14 mouse cellular contexts compared by ENCODE assay signal in genomic region chr2:91792346-91792745, GRCm38 (mm10).
DNase-seq lines count a peak whose midpoint lies in the region; TF ChIP-seq lines count a peak whose summit lies in the region.
"Had no signal": no experiment of that assay in that cellular context is flagged by ENCODE, and none has a peak within 500 bp of the region (broad histone marks: within the 10 kb centered on the region; RNA-seq: fewer than 3 reads in every experiment).

No protein-coding gene starts in this region.

- TF ChIP-seq POLR2A in brain, embryonic 14.5 days (IDR thresholded peaks at IDR 0.05; ENCODE audit: borderline replicate concordance, extremely low read depth, insufficient read depth, insufficient read length, poor library complexity, severe bottlenecking): no peak

- TF ChIP-seq CTCF in brain, embryonic 14.5 days (IDR thresholded peaks at IDR 0.05; ENCODE audit: borderline replicate concordance, extremely low read depth, insufficient read depth, insufficient read length): no peak

- peak; percentile 36 for DNase-seq in adrenal gland, adult 2 months
- DNase-seq in adrenal gland, adult 8-10 months: no peak
- peak; percentile 14 to 51 for DNase-seq in kidney, postnatal 25 days
- no peak for DNase-seq in kidney, adult 18-20 months
- peak; percentile 29 for DNase-seq in adrenal gland, postnatal 14 days
- peak; percentile 9 for DNase-seq in brain, embryonic 14.5 days (ENCODE audit: low read depth)
- no peak for DNase-seq in adipocyte (ENCODE audit: low spot score)
- no peak for DNase-seq in lung, adult 18-20 months
- DNase-seq: cerebellum, adult 18-20 months; cerebellum, adult 9-11 months; cerebellum, postnatal 36 days; gastrocnemius, postnatal 36 days; heart, postnatal 10 days; heart, postnatal 4 days had no signal

Comparison
In these comparisons a context has a peak if more than half of its experiments do, and no peak if none do; other contexts are left out.
1. DNase-seq: peak in adrenal gland, adult 2 months (single experiment), kidney, postnatal 25 days (2 of 2), adrenal gland, postnatal 14 days (single experiment) and brain, embryonic 14.5 days (single experiment); none in adrenal gland, adult 8-10 months (single experiment), kidney, adult 18-20 months (single experiment), adipocyte (single experiment) and lung, adult 18-20 months (0 of 2).